Mouse (Mus musculus) bone marrow macrophage, adult 2 months (primary cell): ENCODE results near the gene Pygm. TPM values are rescaled to one million over a fixed set of nuclear protein-coding genes. Genes with fewer than 3 reads are reported as not detected.
A peak's percentile ranks its signal among the peaks of the same experiment; 100 is the strongest.

Experiments
- H3K27ac ChIP-seq: 2 replicates; pipeline ENCODE4 v1.5.1; 2012; ENCODE audit warnings: low read depth, low read length; ENCODE audit not compliant: insufficient read depth
- H3K4me1 ChIP-seq: 2 replicates; pipeline ENCODE4 v1.6.1; 2012; ENCODE audit warnings: low read length; ENCODE audit not compliant: control insufficient read depth, insufficient read depth
- H3K4me3 ChIP-seq: 2 replicates; pipeline ENCODE4 v1.5.1; 2012; ENCODE audit warnings: mild to moderate bottlenecking, low read length, moderate library complexity; ENCODE audit not compliant: insufficient read depth
- CTCF ChIP-seq: IDR thresholded peaks from 2 replicates; pipeline ENCODE4 v1.5.1; 2012; ENCODE audit warnings: low read depth, mild to moderate bottlenecking, low read length, moderate library complexity
- POLR2A ChIP-seq: IDR thresholded peaks from 2 replicates; pipeline ENCODE4 v1.6.1; 2012; ENCODE audit warnings: mild to moderate bottlenecking, low read depth, low read length, borderline replicate concordance
- polyA plus RNA-seq: library from polyadenylated mRNA; stranded (reverse); fragments of >200 nt; gene quantifications from 2 replicates; pipeline ENCODE4 v1.2.4, GENCODE M21; 2012; ENCODE audit not compliant: missing spikeins, insufficient read depth, insufficient read length

The Pygm gene
- polyA plus RNA-seq, 1 experiment = 0.97 TPM

DNA sequence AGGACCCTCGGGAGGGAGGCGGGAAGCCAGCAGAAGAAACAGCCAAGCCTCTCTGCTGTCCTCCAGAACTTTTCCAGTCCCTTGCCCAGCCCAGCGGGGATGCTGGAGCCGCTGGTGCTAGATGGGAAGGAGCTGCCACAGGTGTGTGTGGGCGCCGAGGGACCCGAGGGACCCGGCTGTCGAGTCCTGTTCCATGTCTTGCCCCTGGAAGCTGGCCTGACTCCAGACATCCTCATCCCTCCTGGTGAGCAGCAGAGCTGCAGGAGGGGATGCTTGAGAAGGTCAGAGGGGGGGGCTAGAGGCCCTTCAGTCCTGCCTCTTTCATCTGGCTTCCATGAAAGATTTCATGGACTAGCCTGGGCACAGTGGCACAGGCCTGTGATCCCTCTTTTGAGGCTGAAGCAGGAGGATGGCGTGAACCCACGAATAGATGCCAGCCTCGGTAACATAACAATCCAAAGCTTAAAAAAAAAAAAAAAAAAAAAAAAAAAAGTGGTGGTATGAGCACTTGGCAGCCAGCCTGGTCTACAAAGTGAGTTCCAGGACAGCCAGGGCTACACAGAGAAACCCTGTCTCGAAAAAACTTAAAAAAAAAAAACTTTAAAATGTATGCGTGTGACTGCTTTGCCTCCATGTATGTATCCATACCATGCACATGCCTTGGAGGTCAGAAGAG is 32.6 kb upstream of the Pygm start:
- no peak overlapping the region for H3K27ac ChIP-seq
- TF ChIP-seq POLR2A = no peak
- no peak for TF ChIP-seq CTCF
- peaks cover 7% of the 10 kb centered on the region for H3K4me1 ChIP-seq
- no peak overlapping the region for H3K4me3 ChIP-seq

GRCm38 (mm10) chr19:6352107-6352505 is 32.1 kb upstream of the Pygm start:
- Histone ChIP-seq H3K27ac (no peak overlapping the region), H3K4me3 (no peak overlapping the region), H3K4me1 (peaks cover 7% of the 10 kb centered on the region)
- TF ChIP-seq POLR2A = no peak

DNA sequence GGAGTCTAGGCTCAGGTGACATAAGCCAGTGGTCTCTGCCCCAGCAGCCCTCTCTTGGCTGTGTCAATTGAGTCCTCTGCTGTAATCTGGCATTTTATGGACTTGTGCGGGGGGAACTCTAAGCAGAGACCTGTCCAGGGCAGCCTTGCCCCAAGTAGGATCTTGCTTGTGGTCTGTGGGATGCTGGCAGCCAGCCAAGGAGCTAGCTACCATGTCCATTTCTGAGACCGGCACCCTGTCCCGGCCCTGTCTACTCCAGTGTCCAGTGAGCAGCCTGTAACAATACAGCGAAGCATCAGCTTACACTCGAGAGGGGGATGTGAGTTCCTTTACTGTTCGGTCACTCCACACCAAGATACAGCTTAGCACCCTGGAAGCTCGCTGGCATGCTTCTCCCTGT is 30.2 kb upstream of the Pygm start:
- TF ChIP-seq POLR2A (no peak), CTCF (no peak)
- no peak overlapping the region for H3K27ac ChIP-seq
- peaks cover 7% of the 10 kb centered on the region for H3K4me1 ChIP-seq
- H3K4me3 ChIP-seq = no peak overlapping the region

- peaks cover 8% of the 10 kb centered on the region for H3K4me1 ChIP-seq
- H3K4me3 ChIP-seq = no peak overlapping the region
- no peak overlapping the region for H3K27ac ChIP-seq
These were observed 22.9 kb upstream of the Pygm start for GRCm38 (mm10) chr19:6361291-6361690.

DNA sequence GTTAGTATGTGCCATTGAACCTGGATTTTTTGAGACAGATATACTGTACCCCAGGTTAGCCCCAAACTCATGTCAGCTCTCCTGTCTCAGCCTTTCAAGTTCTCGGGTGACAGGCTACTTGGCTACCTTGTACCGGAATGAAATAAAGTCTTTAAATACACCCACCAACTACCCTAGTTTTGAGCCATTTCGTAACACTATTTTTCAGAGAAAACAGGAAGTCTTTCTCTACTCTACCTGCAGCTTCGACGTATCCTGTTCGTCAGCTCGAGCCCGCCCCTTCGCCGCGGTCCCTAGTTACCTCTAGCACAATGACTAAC is 21.1 kb upstream of the Pygm start:
- Histone ChIP-seq H3K4me3 (peak overlapping the region; percentile 61), H3K4me1 (peaks cover 11% of the 10 kb centered on the region), H3K27ac (peak overlapping the region; percentile 46)
- TF ChIP-seq CTCF (no peak), POLR2A (no peak)

More at GRCm38 (mm10) chr19:6361291-6361690, 22.9 kb upstream of the Pygm start:
- TF ChIP-seq CTCF (no peak), POLR2A (no peak)

- TF ChIP-seq POLR2A (no peak), CTCF (no peak)
- Histone ChIP-seq H3K27ac (peak within 1 kb of the TSS; percentile 98), H3K4me1 (peaks cover 14% of the 10 kb centered on the region), H3K4me3 (peak within 1 kb of the TSS; percentile 65)
These were observed 20.6 kb upstream of the Pygm start, which contains the start of gene Sf1 for GRCm38 (mm10) chr19:6363411-6364240. TSS of gene Sf1 (plus strand) at chr19:6363690.

DNA sequence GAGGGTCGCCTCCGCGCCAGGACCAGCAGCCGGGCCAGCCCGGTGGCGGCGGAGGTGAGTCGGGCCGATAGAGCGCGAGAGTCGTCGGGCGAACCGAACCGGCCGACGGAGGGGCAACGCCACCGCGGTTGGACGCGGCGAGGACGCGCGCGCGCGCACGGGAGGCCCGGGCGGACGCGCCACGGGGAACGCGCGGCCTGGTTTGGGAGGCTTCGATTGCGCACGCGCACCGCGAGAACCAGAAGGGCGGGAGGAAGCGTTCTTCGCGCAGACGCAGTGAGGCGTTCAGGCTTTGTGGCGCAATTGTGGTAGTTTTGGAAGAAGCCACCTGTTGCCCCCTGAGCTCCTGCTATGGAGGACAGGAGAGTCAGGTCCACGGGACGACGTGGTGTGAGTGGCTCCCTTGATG is 19.9 kb upstream of the Pygm start:
- peaks cover 17% of the 10 kb centered on the region for H3K4me1 ChIP-seq
- H3K4me3 ChIP-seq = peak overlapping the region; percentile 65
- TF ChIP-seq CTCF = no peak
- TF ChIP-seq POLR2A = no peak
- H3K27ac ChIP-seq = peak overlapping the region; percentile 98

DNA sequence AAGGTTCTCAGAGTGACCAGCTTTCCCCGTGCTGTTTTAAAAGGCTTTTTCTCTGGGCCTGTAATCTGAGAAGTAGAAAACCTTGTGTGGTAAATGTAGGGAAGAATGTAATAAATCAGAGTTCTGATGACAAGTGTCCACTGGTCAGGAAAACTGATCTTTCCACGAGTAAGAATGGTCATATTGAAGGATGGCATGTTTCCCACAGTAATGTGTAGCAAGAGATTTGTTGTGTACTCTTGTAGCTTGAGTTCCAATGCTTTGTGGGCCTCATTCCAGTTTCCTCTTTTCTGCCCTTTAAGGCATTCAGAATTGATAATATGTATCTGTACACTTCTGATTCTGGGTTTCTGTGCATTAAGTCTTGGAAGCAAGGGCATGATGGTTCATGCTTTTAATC is 19.4 kb upstream of the Pygm start:
- peak overlapping the region; percentile 98 for H3K27ac ChIP-seq
- TF ChIP-seq POLR2A (no peak), CTCF (no peak)
- peaks cover 18% of the 10 kb centered on the region for H3K4me1 ChIP-seq
- H3K4me3 ChIP-seq = peak overlapping the region; percentile 65

- peak overlapping the region; percentile 18; the same call in 1 of the 2 replicates for H3K27ac ChIP-seq
- no peak for TF ChIP-seq CTCF
- peaks cover 21% of the 10 kb centered on the region for H3K4me1 ChIP-seq
These were observed 14.0 kb upstream of the Pygm start for GRCm38 (mm10) chr19:6370175-6370574.

DNA sequence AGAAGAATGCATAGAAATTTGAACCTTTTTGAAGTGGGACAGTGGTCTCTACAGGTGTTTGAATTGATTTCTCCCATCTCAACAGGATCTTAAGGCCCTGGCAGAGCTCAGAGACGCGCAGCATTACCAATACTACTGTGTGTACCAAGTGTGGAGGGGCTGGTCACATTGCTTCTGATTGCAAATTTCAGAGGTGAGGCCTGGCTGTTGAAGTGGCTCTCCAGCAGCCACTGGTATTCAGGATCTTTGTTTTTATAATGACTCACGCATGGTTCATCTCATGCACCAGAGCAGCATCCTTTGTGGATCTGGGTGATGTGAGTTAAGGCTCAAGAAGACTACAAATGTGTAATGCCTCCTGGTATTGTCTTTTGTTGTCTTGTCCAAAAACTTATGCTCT is 11.8 kb upstream of the Pygm start:
- TF ChIP-seq CTCF (no peak), POLR2A (no peak)

More at GRCm38 (mm10) chr19:6370175-6370574, 14.0 kb upstream of the Pygm start:
- H3K4me3 ChIP-seq = no peak overlapping the region

More for the DNA sequence above, 11.8 kb upstream of the Pygm start:
- Histone ChIP-seq H3K4me1 (peaks cover 15% of the 10 kb centered on the region), H3K4me3 (no peak overlapping the region), H3K27ac (no peak overlapping the region)
